Mouse (Mus musculus) MEL-GATA-1-ER (cell line): ENCODE results near the gene Olfr23.
"Not testable (repeated sequence)": the region's sequence is repeated elsewhere in the genome, so short reads cannot be mapped to it uniquely, and the experiment has no call there.

Experiments
- DNase-seq: peaks from one replicate; pipeline ENCODE4 v3.0.0-alpha.2; 2012; ENCODE audit warnings: low read depth; ENCODE audit errors: extremely low read depth

Gene Olfr23

DNA sequence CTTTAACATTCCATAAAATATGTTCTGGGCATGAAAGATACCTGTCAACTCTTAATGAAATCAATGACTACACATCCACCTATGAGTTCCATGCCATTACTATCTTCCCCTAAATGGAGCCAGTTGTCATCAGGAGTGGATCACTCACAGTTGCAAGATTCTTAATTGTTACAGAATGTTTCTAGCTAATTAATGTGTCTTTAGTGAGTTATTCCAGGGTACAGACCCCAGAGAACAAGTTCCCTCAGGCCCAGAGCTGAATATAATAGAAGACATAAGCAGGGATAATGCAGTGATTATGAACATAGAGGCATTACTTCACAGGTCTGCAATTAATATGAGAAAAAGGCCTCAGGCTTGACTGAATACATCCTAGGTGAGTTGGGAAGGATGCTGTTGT is at the start of gene Olfr23:
Gene Olfr23 (plus strand): TSS at position 301 of the 400 bp plus-strand sequence.
- DNase-seq = no peak

DNA sequence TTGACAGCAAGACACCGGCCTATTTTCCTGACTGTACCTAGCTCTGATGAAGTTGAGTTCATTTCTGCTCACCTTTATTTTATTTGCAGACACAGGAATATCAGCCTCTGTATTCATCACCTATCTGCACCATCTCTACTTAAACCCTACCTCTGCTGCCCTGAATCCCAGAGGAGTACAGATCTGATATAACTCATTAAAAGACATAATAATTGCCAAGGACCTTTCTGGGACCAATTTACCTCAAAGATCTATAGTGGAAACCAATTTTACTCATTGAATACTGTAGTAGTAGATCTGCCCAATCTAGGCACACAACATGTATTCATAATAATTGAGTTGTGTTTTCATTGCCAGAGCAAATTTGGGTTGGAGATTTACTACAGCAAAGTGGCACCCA is 45.8 kb upstream of the Olfr23 start, which contains the start of gene Olfr394:
Gene Olfr394 (minus strand): TSS at position 101 of the 400 bp plus-strand sequence.
- DNase-seq = no peak

GRCm38 (mm10) chr11:73909199-73909598 is 27.3 kb upstream of the Olfr23 start, which contains the start of gene Olfr395:
Gene Olfr395 (minus strand): TSS chr11:73909299.
- DNase-seq = not testable (repeated sequence)

DNA sequence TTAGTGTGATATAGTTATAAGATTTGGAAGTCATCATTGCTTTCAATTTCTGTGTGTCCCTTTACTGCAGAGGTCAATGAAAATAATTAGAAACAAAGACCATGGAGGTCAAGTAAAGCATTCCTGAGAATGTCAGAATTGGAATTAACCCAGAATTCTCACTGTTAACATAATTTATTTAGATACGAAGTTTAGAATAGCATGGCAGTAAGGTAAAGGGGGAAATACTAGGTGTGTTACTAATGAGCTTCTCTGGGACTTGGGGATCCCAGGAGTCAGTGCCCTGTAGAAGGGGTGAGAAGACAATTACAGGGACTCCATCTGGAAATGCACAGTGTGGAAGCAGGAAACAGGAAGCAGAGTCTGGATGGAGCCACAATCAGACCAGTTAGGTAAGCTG is 24.0 kb downstream of the Olfr23 start, which contains the start of gene Olfr397:
Gene Olfr397 (plus strand): TSS at position 301 of the 400 bp plus-strand sequence.
- no peak for DNase-seq

- no peak for DNase-seq
These were observed 53.8 kb downstream of the Olfr23 start, which contains the start of gene Olfr398 for GRCm38 (mm10) chr11:73990307-73990706. Gene Olfr398 (minus strand): TSS chr11:73990407.
